Mouse (Mus musculus): ENCODE measurements at regions not wholly inside any gene's neighbourhood (a gene's known extent, or its start where the extent isn't known, plus 50 kb on each side); places are given as distances from the start of the nearest gene placed in this dataset.

DNA sequence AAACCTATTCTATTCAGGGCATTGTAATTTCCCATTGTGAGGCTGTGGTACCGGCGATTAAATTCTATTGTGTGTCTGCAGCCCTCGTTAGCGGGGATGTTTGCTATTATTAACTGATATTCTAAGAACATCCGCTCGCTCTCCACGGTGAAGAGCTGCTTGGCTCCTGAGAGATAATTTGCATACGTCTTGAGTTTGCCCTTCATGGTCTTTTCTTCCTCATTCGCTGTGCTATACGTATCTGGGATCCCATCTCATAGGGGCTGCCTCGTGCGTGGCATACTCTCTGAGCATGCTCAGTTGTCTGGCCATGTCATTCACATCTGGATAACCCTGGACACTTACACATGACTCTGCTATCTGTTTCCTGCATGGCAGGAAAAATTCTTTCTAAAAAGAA, 275.7 kb downstream of the Gm11011 start:
- Histone ChIP-seq H3K27me3 (replicated peaks) (no peaks in the 10 kb centered on the region), H3K4me3 (replicated peaks) (no peak overlapping the region), H3K4me2 (no peak overlapping the region), H3K27ac (replicated peaks) (peak overlapping the region; percentile 35), H3K9me3 (replicated peaks) (no peaks in the 10 kb centered on the region), H3K4me1 (peaks cover 3% of the 10 kb centered on the region; the same call in 1 of the 2 replicates), H3K36me3 (no peaks in the 10 kb centered on the region), H3K9ac (replicated peaks) (no peak overlapping the region)
- no peak for ATAC-seq (ENCODE audit: low FRiP score)
- WGBS, result 44% methylated on average over 12 of the region's 12 CpGs

DNA sequence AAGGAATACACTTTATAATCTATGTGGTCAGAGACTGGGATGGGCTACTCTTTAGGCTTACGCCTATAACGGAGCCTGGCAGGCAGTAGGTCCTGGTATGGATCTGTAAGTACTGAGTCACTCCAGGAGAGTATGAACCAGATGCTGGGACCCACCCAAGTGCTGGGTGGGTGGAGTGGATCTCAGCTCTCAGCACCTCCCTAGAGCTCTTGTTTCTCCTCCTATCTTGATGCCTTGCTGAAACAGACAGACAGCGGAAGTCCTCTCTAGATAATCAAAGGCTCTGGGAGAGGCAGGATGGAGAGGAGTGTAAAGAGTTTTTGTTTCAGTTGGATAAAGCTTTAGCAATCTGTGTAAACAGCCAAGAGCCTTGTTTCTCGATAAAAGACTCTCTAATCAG, 276.2 kb downstream of the Gm11011 start:
- Histone ChIP-seq H3K9ac (replicated peaks) (no peak overlapping the region), H3K36me3 (no peaks in the 10 kb centered on the region), H3K4me1 (peaks cover 3% of the 10 kb centered on the region; the same call in 1 of the 2 replicates), H3K9me3 (replicated peaks) (no peaks in the 10 kb centered on the region), H3K27ac (replicated peaks) (peak overlapping the region; percentile 35; the same call in 1 of the 2 replicates), H3K4me2 (no peak overlapping the region), H3K4me3 (replicated peaks) (no peak overlapping the region), H3K27me3 (replicated peaks) (no peaks in the 10 kb centered on the region)
- ATAC-seq (ENCODE audit: low FRiP score), result no peak
- WGBS, result 77% methylated on average over 4 of the region's 4 CpGs

DNA sequence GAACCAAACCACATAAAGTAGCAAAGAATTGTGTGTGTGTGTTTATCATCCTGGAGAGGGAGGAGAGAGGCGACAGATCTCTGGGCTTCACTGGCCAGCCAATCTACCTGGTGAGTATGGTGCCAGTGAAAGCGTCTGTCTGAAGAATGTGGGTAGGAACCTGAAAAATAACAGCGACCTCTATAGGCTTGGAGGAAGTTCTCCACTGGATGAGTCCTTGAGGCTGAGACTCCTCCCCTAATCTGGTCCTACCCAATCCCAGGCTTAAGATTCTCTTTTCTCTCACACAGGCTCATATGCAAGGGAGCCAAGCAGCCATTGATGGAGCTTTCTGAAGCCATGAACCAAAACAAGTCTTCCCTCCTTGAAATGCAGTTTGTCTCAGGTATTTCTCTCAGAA, 283.2 kb downstream of the Gm11011 start:
- H3K9me3 ChIP-seq (replicated peaks), result no peaks in the 10 kb centered on the region
- ATAC-seq (ENCODE audit: low FRiP score), result no peak
- no peak overlapping the region for H3K4me2 ChIP-seq
- H3K4me1 ChIP-seq, result peaks cover 17% of the 10 kb centered on the region
- no peak overlapping the region for H3K4me3 ChIP-seq (replicated peaks)
- no peaks in the 10 kb centered on the region for H3K27me3 ChIP-seq (replicated peaks)
- WGBS, result 85% methylated on average over 3 of the region's 3 CpGs
- no peak overlapping the region for H3K9ac ChIP-seq (replicated peaks)
- H3K36me3 ChIP-seq, result no peaks in the 10 kb centered on the region
- H3K27ac ChIP-seq (replicated peaks), result no peak overlapping the region

DNA sequence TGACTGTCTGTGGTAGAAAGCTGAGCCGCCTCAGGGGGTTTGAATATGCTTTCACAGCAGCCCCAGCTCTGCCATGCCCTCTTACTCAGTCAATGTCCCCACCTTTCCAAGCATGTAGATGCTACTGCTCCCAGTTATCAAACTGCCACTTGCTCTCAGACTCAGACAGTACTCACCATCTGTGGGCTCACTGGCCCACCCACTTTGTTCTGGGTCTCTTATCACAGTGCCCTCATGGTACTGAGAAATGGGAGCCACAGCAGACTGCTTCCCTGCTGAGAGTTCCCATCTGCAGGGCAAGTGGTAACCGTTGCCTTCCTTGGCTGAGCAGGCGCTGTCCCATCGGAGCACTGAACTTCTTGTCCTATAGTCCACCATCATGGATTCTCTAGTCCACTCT, 286.6 kb downstream of the Gm11011 start:
- Histone ChIP-seq H3K27me3 (replicated peaks) (no peaks in the 10 kb centered on the region), H3K9ac (replicated peaks) (no peak overlapping the region), H3K4me2 (no peak overlapping the region), H3K4me3 (replicated peaks) (no peak overlapping the region), H3K36me3 (no peaks in the 10 kb centered on the region), H3K27ac (replicated peaks) (peak overlapping the region; percentile 57), H3K4me1 (peaks cover 37% of the 10 kb centered on the region), H3K9me3 (replicated peaks) (no peaks in the 10 kb centered on the region)
- no peak for ATAC-seq (ENCODE audit: low FRiP score)
- 77% methylated on average over 4 of the region's 4 CpGs for whole genome bisulfite sequencing

DNA sequence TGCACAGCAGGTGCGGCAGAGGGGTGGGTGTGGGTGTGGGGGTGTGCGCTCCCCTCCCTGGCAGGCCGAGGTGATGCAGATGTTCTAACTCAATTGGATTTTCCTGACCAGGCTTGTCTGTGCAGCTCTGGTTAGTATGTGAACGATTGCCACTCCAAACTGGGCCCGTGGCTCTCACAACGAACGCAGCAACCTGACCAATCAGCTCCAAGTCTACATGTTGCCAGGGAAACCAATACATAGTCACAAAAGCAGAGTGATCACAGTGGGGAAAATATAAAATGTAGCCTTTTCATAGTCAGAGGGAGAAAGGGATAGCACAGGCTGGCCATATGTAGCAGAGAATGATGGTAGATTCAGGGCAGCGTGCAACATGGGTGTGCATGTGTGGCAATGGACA, 287.1 kb downstream of the Gm11011 start:
- Histone ChIP-seq H3K4me1 (peaks cover 37% of the 10 kb centered on the region), H3K27ac (replicated peaks) (peak overlapping the region; percentile 57), H3K9me3 (replicated peaks) (no peaks in the 10 kb centered on the region), H3K9ac (replicated peaks) (no peak overlapping the region), H3K27me3 (replicated peaks) (no peaks in the 10 kb centered on the region), H3K36me3 (no peaks in the 10 kb centered on the region), H3K4me2 (no peak overlapping the region), H3K4me3 (replicated peaks) (no peak overlapping the region)
- 46% methylated on average over 8 of the region's 8 CpGs for WGBS
- ATAC-seq (ENCODE audit: low FRiP score), result peak; percentile 72

DNA sequence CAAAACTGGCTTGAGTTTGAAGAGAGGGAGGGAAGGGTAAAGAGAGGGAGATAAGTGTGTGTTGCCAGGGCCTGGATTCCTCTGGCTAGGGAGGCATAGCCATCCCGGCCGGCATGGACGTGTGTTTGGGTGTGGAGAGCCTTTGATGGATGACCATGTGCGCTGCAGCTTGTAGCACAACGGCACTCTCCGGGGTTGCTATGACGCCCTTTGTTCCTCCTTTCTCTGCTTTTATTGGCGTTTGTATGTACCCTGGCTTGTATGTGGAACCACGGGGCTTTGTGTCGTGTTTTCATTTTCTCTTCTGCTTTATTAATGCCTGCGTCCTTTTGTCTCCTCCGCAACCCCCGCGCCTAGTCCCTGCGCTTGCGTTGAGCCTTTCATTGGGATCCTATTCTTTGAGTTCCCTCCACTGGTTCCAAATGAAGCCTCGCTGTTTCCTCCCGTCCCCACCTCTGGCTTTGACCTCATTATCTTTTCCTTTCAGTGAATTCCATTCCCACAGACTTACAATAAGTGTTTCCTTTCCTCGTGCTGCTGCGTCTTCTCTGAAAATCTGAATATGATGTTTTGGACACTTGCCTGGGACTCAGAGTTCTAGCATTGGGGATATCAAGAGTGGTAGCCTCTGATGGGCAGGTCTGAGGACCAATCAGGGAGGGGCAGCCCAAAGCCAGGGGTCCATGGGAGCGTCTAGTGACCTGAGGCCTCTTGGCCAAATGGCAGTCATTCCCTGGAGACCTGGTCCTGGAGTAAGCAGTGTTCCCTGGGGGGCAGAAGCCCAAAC, 289.5 kb downstream of the Gm11011 start:
- Histone ChIP-seq H3K4me1 (peaks cover 41% of the 10 kb centered on the region), H3K9me3 (replicated peaks) (no peaks in the 10 kb centered on the region), H3K27ac (replicated peaks) (peak overlapping the region; percentile 77), H3K9ac (replicated peaks) (peak overlapping the region; percentile 4; the same call in 1 of the 2 replicates), H3K4me2 (peak overlapping the region; percentile 55), H3K4me3 (replicated peaks) (peak overlapping the region; percentile 24; the same call in 1 of the 2 replicates), H3K36me3 (no peaks in the 10 kb centered on the region), H3K27me3 (replicated peaks) (no peaks in the 10 kb centered on the region)
- 6% methylated on average over 21 of the region's 21 CpGs for WGBS
- peak; percentile 48; the same call in 1 of the 2 replicates for ATAC-seq (ENCODE audit: low FRiP score)

DNA sequence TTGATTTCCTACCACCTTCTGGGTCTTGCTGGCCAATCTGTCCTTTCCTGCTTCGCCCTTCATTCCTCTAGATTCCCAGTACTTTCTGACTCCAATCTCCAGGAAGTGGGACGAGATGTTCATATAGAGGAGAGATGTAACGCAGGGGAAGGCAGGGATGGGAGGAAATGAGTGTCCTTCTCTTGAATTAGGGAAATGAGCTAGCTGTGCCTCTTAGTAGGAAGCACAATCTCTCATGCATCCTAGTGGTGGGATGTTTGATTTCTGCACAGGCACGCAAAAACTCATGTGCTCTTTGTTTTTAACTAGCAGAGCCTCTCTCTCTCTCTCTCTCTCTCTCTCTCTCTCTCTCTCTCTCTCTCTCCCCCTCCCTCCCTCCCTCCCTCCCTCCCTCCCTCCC, 290.3 kb downstream of the Gm11011 start:
- no peaks in the 10 kb centered on the region for H3K36me3 ChIP-seq
- no peak for ATAC-seq (ENCODE audit: low FRiP score)
- no peaks in the 10 kb centered on the region for H3K27me3 ChIP-seq (replicated peaks)
- H3K4me1 ChIP-seq, result peaks cover 41% of the 10 kb centered on the region
- H3K9ac ChIP-seq (replicated peaks), result no peak overlapping the region
- H3K4me2 ChIP-seq, result no peak overlapping the region
- H3K4me3 ChIP-seq (replicated peaks), result no peak overlapping the region
- H3K9me3 ChIP-seq (replicated peaks), result no peaks in the 10 kb centered on the region
- H3K27ac ChIP-seq (replicated peaks), result peak overlapping the region; percentile 48; the same call in 1 of the 2 replicates
- WGBS, result 37% methylated on average over 4 of the region's 4 CpGs

DNA sequence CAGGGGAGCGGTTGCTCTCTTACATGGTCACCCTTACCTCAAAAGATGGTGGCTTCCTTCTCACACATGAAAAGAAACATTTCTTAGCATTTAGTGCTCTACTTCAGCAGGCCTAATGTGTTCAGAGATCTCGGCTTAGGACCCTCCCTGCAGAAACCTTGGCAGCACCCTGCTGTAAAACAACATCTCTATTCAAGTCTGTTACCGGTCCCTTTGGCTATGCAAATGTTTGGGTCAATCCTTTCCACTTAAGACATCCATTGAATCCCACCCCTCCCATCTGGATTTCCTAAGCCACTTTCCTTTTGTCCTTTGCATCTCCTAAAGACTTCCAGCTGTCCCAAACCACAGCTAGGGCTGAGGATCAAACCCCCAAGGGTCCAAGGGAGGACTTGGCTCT, 294.2 kb downstream of the Gm11011 start:
- Histone ChIP-seq H3K9ac (replicated peaks) (no peak overlapping the region), H3K4me1 (peaks cover 22% of the 10 kb centered on the region), H3K4me3 (replicated peaks) (no peak overlapping the region), H3K27ac (replicated peaks) (no peak overlapping the region), H3K27me3 (replicated peaks) (no peaks in the 10 kb centered on the region), H3K9me3 (replicated peaks) (no peaks in the 10 kb centered on the region), H3K4me2 (no peak overlapping the region), H3K36me3 (no peaks in the 10 kb centered on the region)
- 25% methylated on average over 3 of the region's 3 CpGs for WGBS
- no peak for ATAC-seq (ENCODE audit: low FRiP score)

DNA sequence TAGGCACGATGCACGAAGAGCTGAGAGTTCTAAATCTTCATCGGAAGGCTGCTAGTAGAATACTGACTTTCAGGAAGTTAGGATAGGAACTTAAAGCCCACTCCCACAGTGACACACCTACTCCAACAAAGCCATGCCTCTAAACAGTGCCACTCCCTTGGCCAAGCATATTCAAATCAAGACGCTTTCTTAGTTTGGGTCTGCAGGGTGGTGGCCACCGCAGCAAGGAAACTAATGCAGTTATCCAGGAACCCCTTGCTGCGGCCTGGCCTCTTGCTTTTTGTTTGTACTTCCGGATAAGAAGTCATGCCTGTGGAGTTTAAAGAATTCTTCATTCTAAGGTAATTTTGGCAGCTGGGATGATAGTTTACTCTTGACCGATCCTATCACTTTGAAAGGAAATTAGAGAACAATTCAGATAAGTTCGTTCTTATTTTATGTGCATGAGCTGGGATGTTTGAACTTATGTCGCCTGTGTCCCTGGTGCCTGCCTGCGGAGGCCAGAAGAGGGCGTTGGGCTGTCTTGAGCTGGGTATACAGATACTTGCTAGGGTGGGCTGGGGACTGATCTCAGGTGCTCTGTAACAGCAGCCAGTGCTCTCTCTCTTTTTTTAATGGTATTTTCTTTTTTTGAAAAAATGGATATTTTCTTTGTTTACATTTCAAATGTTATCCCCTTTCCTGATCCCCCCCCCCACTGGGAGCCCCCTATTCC, 298.5 kb downstream of the Gm11011 start:
- Histone ChIP-seq H3K4me3 (replicated peaks) (no peak overlapping the region), H3K9me3 (replicated peaks) (no peaks in the 10 kb centered on the region), H3K4me1 (0 out of 2 replicates have a peak, but pooled peaks cover 4% of the 10 kb centered on the region), H3K36me3 (no peaks in the 10 kb centered on the region), H3K27me3 (replicated peaks) (no peaks in the 10 kb centered on the region), H3K27ac (replicated peaks) (no peak overlapping the region), H3K9ac (replicated peaks) (no peak overlapping the region), H3K4me2 (no peak overlapping the region)
- ATAC-seq (ENCODE audit: low FRiP score), result no peak
- WGBS, result 92% methylated on average over 12 of the region's 12 CpGs

DNA sequence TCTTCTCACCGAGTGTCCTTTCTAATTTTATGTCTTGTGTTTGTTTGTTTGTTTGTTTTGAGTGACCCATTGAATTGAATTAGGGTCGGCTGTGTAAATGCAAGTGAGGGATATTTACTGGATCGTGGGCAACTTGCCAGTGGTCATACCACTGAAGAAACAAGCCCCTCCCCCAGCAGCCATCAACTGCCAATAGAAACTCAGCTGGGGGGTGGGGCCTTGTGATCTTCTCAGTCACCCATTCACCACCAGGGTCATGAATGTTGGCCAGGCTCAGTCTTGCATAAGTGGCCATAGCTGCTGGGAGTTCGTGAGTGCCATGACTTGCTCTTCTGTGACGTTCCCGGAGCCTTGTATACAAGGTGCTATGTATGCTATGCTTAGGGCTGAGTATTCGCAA, 300.8 kb downstream of the Gm11011 start:
- Histone ChIP-seq H3K9ac (replicated peaks) (no peak overlapping the region), H3K4me2 (no peak overlapping the region), H3K27me3 (replicated peaks) (no peaks in the 10 kb centered on the region), H3K4me3 (replicated peaks) (no peak overlapping the region), H3K4me1 (no peaks in the 10 kb centered on the region), H3K9me3 (replicated peaks) (no peaks in the 10 kb centered on the region), H3K36me3 (no peaks in the 10 kb centered on the region), H3K27ac (replicated peaks) (no peak overlapping the region)
- ATAC-seq (ENCODE audit: low FRiP score), result no peak
- 84% methylated on average over 7 of the region's 7 CpGs for WGBS

DNA sequence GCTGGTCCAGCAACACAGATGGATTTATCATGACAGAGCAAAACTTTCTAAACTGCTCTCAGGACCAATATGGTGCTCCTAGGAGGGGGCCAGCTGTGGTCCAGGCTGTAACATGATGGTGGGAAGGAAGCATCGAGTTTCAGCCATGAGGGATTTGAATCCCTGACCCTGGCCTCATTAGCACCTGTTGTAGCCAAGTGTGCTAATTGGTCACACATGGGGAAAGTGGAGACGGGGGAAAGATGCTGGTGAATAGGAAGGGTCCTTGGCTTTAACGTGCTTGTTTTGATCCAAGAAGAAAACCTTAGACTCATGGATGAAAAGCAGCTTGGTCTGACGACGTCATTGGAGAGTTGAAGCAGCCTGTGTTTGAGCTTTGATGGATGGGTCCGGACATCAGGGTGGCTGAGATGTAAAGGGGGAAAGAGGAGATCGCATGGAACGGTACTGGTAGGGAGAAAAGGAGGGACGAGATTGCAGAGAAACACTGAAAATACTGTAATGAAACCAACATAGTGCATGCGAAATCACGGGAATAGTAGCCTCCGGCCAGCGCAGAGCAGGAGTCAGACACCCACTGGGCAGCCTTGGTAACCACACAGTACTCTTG, 304.9 kb downstream of the Gm11011 start:
- 74% methylated on average over 13 of the region's 13 CpGs for WGBS
- H3K9ac ChIP-seq (replicated peaks), result no peak overlapping the region
- H3K4me1 ChIP-seq, result no peaks in the 10 kb centered on the region
- no peak overlapping the region for H3K4me2 ChIP-seq
- H3K9me3 ChIP-seq (replicated peaks), result no peaks in the 10 kb centered on the region
- ATAC-seq (ENCODE audit: low FRiP score), result no peak
- no peak overlapping the region for H3K4me3 ChIP-seq (replicated peaks)
- no peaks in the 10 kb centered on the region for H3K27me3 ChIP-seq (replicated peaks)
- H3K36me3 ChIP-seq, result no peaks in the 10 kb centered on the region
- no peak overlapping the region for H3K27ac ChIP-seq (replicated peaks)

DNA sequence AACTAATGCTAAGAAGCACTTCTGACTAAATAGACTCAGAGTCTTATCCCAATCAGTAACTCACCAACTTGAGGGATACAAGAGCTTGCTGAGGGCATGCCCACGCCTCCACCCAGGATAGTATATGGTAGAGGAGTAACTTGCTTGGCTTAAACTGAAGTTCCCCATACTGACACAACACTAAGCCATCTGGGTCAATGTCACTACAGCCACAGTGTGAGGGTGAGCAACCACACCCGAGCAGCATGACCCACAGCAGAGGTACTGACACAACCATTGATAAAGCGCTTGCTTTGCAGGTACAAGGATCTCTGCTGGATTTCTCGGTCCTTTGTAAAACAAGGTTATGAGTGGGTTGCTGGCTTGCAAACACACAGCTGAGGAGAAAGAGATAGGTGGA, 312.2 kb downstream of the Gm11011 start:
- ATAC-seq (ENCODE audit: low FRiP score), result no peak
- H3K27me3 ChIP-seq (replicated peaks), result no peaks in the 10 kb centered on the region
- H3K9ac ChIP-seq (replicated peaks), result no peak overlapping the region
- no peaks in the 10 kb centered on the region for H3K36me3 ChIP-seq
- no peaks in the 10 kb centered on the region for H3K9me3 ChIP-seq (replicated peaks)
- no peak overlapping the region for H3K27ac ChIP-seq (replicated peaks)
- WGBS, result 94% methylated on average over 4 of the region's 4 CpGs
- H3K4me3 ChIP-seq (replicated peaks), result no peak overlapping the region
- H3K4me2 ChIP-seq, result no peak overlapping the region
- H3K4me1 ChIP-seq, result peaks cover 8% of the 10 kb centered on the region; the same call in 1 of the 2 replicates
